Mouse (Mus musculus): ENCODE results near the gene Lrrc10. TPM values are rescaled to one million over a fixed set of nuclear protein-coding genes. Genes with fewer than 3 reads are reported as not detected.
"Not testable (repeated sequence)": the region's sequence is repeated elsewhere in the genome, so short reads cannot be mapped to it uniquely, and the experiment has no call there.

The Lrrc10 gene
- total and polyA plus RNA-seq, 3 experiments = 148 to 368 (median 208) TPM

DNA sequence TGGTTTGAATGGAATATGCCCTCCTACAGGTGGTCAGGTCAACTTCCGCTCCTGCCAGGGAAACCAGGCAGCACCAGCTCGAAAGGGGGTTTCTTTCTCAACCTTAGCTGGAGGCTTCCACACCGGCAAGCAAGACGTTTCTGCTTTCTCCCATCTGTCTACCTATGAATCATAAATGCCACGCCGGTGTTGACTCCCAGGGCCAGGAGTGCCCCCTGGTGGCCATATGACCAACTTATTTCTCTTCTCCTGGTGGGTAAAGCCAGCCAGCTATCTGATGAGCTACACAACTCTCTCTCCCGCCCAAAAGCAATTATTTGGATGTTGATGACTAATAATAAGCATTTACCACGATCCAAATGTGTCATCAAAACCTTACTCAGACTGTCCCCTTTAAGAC is 11.4 kb upstream of the Lrrc10 start:
- H3K9ac ChIP-seq (ENCODE audit: low read depth, low read length) = no peak overlapping the region
- no peak for TF ChIP-seq POLR2A (IDR thresholded peaks at IDR 0.05; ENCODE audit: insufficient read depth, low read depth, low read length)
- 0 out of 2 replicates have a peak, but pooled peaks have one; percentile 39 for TF ChIP-seq EP300 (IDR thresholded peaks at IDR 0.05; ENCODE audit: insufficient read depth, low read depth, low read length)
- peak; percentile 94 for TF ChIP-seq CTCF (IDR thresholded peaks at IDR 0.05)
- no peaks in the 10 kb centered on the region for H3K79me2 ChIP-seq (replicated peaks; ENCODE audit: control insufficient read depth, insufficient read depth, low read length)
- H3K27me3 ChIP-seq (ENCODE audit: control insufficient read depth, insufficient read depth, low read length) = no peaks in the 10 kb centered on the region
- H3K4me1 ChIP-seq (ENCODE audit: control insufficient read depth, insufficient read depth, low read length) = no peaks in the 10 kb centered on the region
- peak; percentile 69 to 78 for DNase-seq
- no peak overlapping the region for H3K27ac ChIP-seq
- no peaks in the 10 kb centered on the region for H3K36me3 ChIP-seq (ENCODE audit: control insufficient read depth, insufficient read depth, low read length)
- no peak overlapping the region for H3K4me3 ChIP-seq
- intact Hi-C loops (cut with DNase I) = loop anchor here (5.0 kb wide), 2 partner anchors 81 to 706 kb away; partner anchors contain the start of gene Rab3ip
- 11% methylated on average over 8 of the region's 8 CpGs for WGBS

DNA sequence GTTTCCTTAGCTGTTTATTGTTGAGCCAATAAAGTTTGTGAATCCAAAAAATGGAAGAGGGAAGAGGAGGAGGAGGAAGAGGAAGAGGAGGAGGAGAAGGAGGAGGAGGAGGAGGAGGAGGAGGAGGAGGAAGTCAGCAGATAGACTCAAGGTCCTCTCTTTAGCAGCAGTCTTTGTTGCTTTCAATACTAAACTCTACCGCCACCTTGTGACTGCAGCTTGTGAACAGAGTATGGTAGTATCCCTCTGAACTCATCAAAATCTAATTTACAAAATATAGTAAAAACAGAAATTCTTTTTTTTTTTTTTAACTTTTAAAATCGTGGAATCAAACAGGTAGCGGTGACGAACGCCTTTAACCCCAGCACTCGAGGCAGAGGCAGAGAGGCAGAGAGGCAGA is 4.8 kb upstream of the Lrrc10 start:
- Histone ChIP-seq H3K4me1 (ENCODE audit: control insufficient read depth, insufficient read depth, low read length) (peaks cover 2% of the 10 kb centered on the region), H3K27me3 (ENCODE audit: control insufficient read depth, insufficient read depth, low read length) (no peaks in the 10 kb centered on the region), H3K4me3 (no peak overlapping the region), H3K36me3 (ENCODE audit: control insufficient read depth, insufficient read depth, low read length) (no peaks in the 10 kb centered on the region), H3K9ac (ENCODE audit: low read depth, low read length) (no peak overlapping the region), H3K79me2 (replicated peaks; ENCODE audit: control insufficient read depth, insufficient read depth, low read length) (no peaks in the 10 kb centered on the region), H3K27ac (no peak overlapping the region)
- no peak for DNase-seq
- TF ChIP-seq EP300 (IDR thresholded peaks at IDR 0.05; ENCODE audit: insufficient read depth, low read depth, low read length) (no peak), CTCF (IDR thresholded peaks at IDR 0.05) (peak; percentile 51), POLR2A (IDR thresholded peaks at IDR 0.05; ENCODE audit: insufficient read depth, low read depth, low read length) (no peak)
- intact Hi-C loops (cut with DNase I) = loop anchor here (5.0 kb wide), 1 partner anchor 43 kb away; no protein-coding TSS in a partner anchor
- 68% methylated on average over 6 of the region's 6 CpGs for WGBS

DNA sequence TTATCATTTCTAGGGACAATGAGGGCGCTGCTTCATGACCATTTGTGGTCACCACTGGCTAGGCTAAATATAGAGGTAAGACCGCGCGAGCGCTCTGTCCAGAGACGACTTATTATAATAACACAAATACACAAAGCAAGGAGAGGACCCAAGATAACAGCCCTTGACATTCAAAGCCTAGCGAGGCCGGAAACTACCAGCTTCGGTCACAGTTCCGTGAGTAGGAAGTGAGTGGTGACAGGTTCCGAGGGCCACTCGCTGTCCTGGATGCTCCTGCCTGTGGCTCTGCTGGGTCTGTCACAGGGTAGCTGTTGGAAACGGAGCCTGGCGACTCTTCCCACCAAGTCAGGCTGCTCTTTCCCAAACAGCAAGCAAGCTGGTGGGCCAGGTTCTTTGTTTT is 2.8 kb upstream of the Lrrc10 start:
- DNase-seq = peak in 1 of 2 experiments; percentile 74
- TF ChIP-seq EP300 (IDR thresholded peaks at IDR 0.05; ENCODE audit: insufficient read depth, low read depth, low read length) (peak; percentile 85; the same call in 1 of the 2 replicates), POLR2A (IDR thresholded peaks at IDR 0.05; ENCODE audit: insufficient read depth, low read depth, low read length) (peak; percentile 55; the same call in 1 of the 2 replicates), CTCF (IDR thresholded peaks at IDR 0.05) (no peak)
- H3K27me3 ChIP-seq (ENCODE audit: control insufficient read depth, insufficient read depth, low read length) = no peaks in the 10 kb centered on the region
- H3K4me1 ChIP-seq (ENCODE audit: control insufficient read depth, insufficient read depth, low read length) = peaks cover 2% of the 10 kb centered on the region
- peak overlapping the region; percentile 79 for H3K27ac ChIP-seq
- H3K79me2 ChIP-seq (replicated peaks; ENCODE audit: control insufficient read depth, insufficient read depth, low read length) = no peaks in the 10 kb centered on the region
- H3K36me3 ChIP-seq (ENCODE audit: control insufficient read depth, insufficient read depth, low read length) = no peaks in the 10 kb centered on the region
- H3K4me3 ChIP-seq = peak overlapping the region; percentile 20; the same call in 1 of the 2 replicates
- intact Hi-C loops (cut with DNase I) = loop anchor here (5.0 kb wide), 1 partner anchor 45 kb away; no protein-coding TSS in a partner anchor
- WGBS = 16% methylated on average over 14 of the region's 14 CpGs
- no peak overlapping the region for H3K9ac ChIP-seq (ENCODE audit: low read depth, low read length)

DNA sequence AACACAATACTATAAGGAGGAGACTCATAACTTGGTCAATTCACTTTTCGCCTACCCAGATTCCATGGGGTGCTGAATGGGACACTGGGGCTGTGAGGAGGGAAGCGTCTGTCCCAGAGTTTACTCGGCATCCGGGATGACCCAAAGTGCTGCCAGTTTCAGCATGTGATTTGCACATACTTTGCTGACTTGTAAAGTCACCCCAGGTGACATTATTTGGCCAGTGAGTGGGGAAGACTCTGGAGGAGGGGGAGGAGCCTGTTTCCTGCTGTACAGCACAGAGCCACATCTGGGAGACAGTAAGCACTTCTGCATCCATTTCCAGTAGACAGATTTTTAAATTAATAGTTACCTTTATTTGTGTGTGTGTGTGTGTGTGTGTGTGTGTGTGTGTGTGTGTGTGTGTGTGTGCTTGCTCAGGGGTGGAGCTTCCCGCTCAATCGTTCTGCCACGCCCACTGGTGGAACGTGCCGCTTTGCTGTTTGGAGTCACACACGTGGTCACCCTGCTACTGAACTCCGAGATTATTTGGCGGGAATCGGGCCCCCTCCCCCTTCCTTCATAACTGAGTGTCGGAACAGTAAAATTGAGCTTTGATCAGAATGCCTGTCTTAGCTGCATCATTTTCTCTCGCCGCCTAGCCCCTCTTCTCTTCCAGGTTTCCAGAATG is 1.5 kb upstream of the Lrrc10 start:
- not testable (repeated sequence) for H3K4me3 ChIP-seq; H3K79me2 ChIP-seq (replicated peaks; ENCODE audit: control insufficient read depth, insufficient read depth, low read length); H3K9ac ChIP-seq (ENCODE audit: low read depth, low read length); H3K27me3 ChIP-seq (ENCODE audit: control insufficient read depth, insufficient read depth, low read length); H3K4me1 ChIP-seq (ENCODE audit: control insufficient read depth, insufficient read depth, low read length); H3K36me3 ChIP-seq (ENCODE audit: control insufficient read depth, insufficient read depth, low read length)
- WGBS = 17% methylated on average over 16 of the region's 16 CpGs
- peak overlapping the region; percentile 79 for H3K27ac ChIP-seq
- peak; percentile 45 to 64 for DNase-seq
- TF ChIP-seq EP300 (IDR thresholded peaks at IDR 0.05; ENCODE audit: insufficient read depth, low read depth, low read length) = peak; percentile 85
- TF ChIP-seq POLR2A (IDR thresholded peaks at IDR 0.05; ENCODE audit: insufficient read depth, low read depth, low read length) = 0 out of 2 replicates have a peak, but pooled peaks have one; percentile 41
- intact Hi-C loops (cut with DNase I) = loop anchor here (5.0 kb wide), 1 partner anchor 46 kb away; no protein-coding TSS in a partner anchor

DNA sequence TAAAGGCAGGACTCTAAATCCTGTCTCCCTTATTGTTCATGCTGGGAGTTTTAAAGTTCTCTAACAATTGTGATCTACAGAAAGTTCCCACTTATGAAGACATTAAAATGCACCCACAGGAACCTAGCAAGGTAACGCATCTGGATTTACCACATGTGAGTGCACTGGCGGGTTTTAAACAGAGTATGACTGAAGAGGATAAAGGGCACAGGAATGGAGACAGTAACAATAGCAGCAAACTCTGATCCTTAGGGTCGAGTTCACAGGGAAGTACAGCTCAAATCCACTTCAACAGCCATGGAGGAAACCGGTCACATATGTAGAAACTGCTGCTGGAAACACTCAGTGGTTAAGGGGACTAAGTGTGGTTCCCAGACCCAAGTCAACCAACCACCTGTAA is 4.1 kb downstream of the Lrrc10 start:
- no peak overlapping the region for H3K9ac ChIP-seq (ENCODE audit: low read depth, low read length)
- WGBS = 63% methylated on average over 4 of the region's 4 CpGs
- peak overlapping the region; percentile 24 for H3K27ac ChIP-seq
- no peaks in the 10 kb centered on the region for H3K27me3 ChIP-seq (ENCODE audit: control insufficient read depth, insufficient read depth, low read length)
- no peak for DNase-seq
- intact Hi-C loops (cut with DNase I) = no loop called here
- peaks cover 7% of the 10 kb centered on the region for H3K36me3 ChIP-seq (ENCODE audit: control insufficient read depth, insufficient read depth, low read length)
- H3K4me3 ChIP-seq = no peak overlapping the region
- H3K4me1 ChIP-seq (ENCODE audit: control insufficient read depth, insufficient read depth, low read length) = no peaks in the 10 kb centered on the region; the same call in 1 of the 2 replicates
- no peak for TF ChIP-seq EP300 (IDR thresholded peaks at IDR 0.05; ENCODE audit: insufficient read depth, low read depth, low read length)
- peak; percentile 10; the same call in 1 of the 2 replicates for TF ChIP-seq POLR2A (IDR thresholded peaks at IDR 0.05; ENCODE audit: insufficient read depth, low read depth, low read length)
- H3K79me2 ChIP-seq (replicated peaks; ENCODE audit: control insufficient read depth, insufficient read depth, low read length) = no peaks in the 10 kb centered on the region

DNA sequence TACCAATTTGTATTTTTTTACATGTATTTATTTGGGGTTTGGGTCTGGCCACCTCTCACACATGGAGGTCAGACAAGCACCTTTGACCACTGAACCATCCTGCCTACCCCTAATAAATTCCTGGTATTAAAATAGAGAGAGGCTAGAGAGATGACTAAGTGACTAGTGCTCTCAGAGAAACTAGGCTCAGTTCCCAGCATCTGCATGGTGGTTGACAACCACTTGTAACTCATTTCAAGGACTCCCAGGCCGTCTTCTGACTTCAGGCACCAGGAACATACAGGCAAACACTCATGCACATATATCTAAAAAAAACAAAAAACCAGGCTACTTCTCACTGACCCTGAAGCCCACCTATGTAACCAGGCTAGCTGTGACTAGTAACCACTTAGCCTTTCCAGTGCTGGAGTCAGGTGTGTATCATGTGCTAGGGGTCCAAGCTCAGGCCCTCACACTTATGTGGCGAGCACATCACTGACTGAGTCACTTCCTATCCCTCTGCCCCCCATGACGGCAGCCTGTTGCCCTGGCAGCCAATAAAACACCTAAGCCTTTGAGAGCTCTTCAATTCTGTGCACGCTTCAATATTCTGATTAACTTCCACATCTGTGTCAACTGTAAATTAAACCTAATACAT is 4.9 kb downstream of the Lrrc10 start:
- peak overlapping the region; percentile 40 for H3K27ac ChIP-seq
- intact Hi-C loops (cut with DNase I) = no loop called here
- DNase-seq = peak in 1 of 2 experiments; percentile 32
- H3K9ac ChIP-seq (ENCODE audit: low read depth, low read length) = no peak overlapping the region
- H3K4me3 ChIP-seq = no peak overlapping the region
- peaks cover 7% of the 10 kb centered on the region for H3K36me3 ChIP-seq (ENCODE audit: control insufficient read depth, insufficient read depth, low read length)
- no peaks in the 10 kb centered on the region for H3K79me2 ChIP-seq (replicated peaks; ENCODE audit: control insufficient read depth, insufficient read depth, low read length)
- no peaks in the 10 kb centered on the region for H3K4me1 ChIP-seq (ENCODE audit: control insufficient read depth, insufficient read depth, low read length)
- H3K27me3 ChIP-seq (ENCODE audit: control insufficient read depth, insufficient read depth, low read length) = no peaks in the 10 kb centered on the region
- WGBS = 41% methylated on average over 4 of the region's 4 CpGs
- no peak for TF ChIP-seq CTCF (IDR thresholded peaks at IDR 0.05)
- peak; percentile 77 for TF ChIP-seq POLR2A (IDR thresholded peaks at IDR 0.05; ENCODE audit: insufficient read depth, low read depth, low read length)
- peak; percentile 68; the same call in 1 of the 2 replicates for TF ChIP-seq EP300 (IDR thresholded peaks at IDR 0.05; ENCODE audit: insufficient read depth, low read depth, low read length)
